Mouse (Mus musculus) fibroblast of lung, adult 2 months (primary cell): ENCODE results near the gene Pheta2.

ENCODE experiments used
- DNase-seq: peaks from one replicate; pipeline ENCODE4 v3.0.0-alpha.2; 2011; ENCODE audit warnings: low read depth

Gene Pheta2

GRCm38 (mm10) chr15:82338593-82339112 is at the start of gene Pheta2, which contains the start of the genes Naga and Smdt1:
Pheta2 (plus strand) TSS chr15:82338942.
Naga (minus strand) TSS chr15:82338925.
Smdt1 (plus strand) TSS chr15:82338959.
- peak; percentile 94 for DNase-seq

DNA sequence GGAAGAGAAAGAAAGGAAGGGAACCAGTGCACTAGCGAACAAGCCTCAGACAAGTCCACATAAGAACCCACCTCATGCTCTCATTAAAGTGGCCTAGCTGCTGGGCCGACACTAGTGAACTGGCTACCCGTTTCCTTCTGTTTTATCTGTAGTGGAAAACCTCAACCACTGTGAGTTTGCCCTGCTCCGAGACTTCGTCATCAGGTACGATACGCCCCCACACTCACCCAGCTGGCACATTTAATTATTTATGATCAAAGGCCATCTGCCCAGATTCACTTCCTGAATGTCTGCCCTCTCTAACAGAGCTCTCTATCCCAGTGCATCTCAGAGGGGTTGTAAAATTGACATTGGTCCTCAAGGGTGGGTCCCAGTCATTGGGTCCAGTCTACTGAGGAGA is 48.5 kb upstream of the Pheta2 start:
- DNase-seq: no peak

GRCm38 (mm10) chr15:82292851-82293250 is 45.9 kb upstream of the Pheta2 start:
- no peak for DNase-seq

GRCm38 (mm10) chr15:82293271-82293711 is 45.5 kb upstream of the Pheta2 start:
- no peak for DNase-seq

- no peak for DNase-seq
Observed at GRCm38 (mm10) chr15:82294059-82294458, 44.7 kb upstream of the Pheta2 start.

GRCm38 (mm10) chr15:82298764-82299561 is 39.8 kb upstream of the Pheta2 start, which contains the start of gene Wbp2nl:
Wbp2nl (plus strand) TSS chr15:82298954.
- no peak for DNase-seq

DNA sequence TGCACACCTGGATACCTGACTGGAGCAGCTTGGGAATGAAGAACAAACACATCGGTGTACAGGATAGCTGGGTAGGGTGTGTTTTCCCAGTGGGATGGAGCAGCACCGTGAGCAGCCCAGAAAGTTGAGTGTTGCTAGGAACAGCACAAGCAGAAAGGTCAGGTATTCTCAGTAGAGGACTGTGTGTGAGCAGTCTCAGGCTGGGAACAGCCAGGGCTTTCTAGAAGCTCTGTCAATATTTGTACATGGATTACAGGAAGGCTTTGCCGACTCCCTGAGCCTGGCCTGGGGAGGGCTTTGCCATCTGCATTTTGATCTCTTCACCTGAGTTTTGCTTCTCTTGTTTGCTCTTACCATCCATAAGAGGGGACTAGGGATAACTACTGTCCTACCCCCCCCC is 31.6 kb upstream of the Pheta2 start:
- no peak for DNase-seq

- DNase-seq: no peak
Observed at GRCm38 (mm10) chr15:82308416-82308815, 30.3 kb upstream of the Pheta2 start.

- DNase-seq: no peak
Observed at GRCm38 (mm10) chr15:82317839-82318238, 20.9 kb upstream of the Pheta2 start.

GRCm38 (mm10) chr15:82319613-82320012 is 19.1 kb upstream of the Pheta2 start:
- no peak for DNase-seq

DNA sequence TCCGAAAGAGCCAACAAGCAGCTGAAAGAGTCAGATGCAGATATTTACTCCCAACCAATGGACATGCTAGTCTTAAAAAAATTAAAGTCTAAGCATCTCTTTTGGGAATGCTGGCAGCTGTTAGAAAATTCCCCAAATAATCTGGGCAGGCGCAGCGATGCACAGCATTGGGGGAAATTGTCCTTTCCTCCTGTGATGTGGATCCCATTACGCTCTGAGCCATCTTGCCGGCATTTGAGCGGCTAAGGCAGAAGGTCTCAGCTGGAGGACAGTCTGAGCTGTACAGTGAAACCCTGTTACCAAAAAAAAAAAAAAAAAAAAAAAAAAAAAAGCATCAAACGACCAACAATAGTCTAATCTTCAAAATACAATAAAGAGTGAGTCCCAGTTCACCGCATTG is 16.5 kb upstream of the Pheta2 start:
- no peak for DNase-seq

DNA sequence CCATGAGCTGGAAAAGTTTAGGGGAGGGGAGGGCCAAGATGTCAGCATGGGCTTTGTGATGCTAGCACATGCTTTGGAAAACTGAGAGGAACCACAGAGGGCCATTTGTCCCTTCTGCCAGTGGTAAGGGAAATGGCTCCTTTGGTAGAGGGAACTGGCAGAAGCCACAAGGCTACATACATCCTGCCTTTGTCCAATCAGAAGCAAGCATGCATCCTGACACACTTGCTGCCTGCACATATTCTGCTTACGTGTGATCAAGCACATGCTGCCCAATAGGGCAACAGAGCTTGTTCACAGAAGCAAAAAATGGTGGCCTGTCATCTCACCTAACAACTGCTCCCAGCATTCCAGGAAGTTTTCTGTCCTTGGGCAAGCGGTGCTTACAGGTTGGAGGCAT is 13.4 kb upstream of the Pheta2 start:
- no peak for DNase-seq

- DNase-seq: no peak
Observed at GRCm38 (mm10) chr15:82335194-82335593, 3.5 kb upstream of the Pheta2 start.

DNA sequence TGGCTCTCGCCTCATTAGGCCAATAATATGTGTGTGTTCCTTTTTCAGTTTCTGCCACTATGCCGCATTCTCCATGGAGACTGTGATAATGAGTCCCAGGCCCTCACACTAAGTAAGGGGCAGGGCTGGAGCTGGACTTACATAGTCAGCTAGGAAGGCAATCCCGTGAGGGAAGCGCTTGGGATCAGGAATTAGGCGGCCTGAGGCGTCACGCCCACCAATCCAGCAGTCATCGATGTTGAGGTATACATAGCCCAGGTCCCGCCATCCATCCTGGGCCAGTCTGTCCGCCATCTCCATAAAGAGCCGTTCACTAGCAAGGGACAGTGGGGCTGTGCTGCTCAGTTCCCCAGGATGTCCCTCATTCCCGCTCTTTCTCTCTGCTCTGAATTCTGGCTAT is 2.1 kb upstream of the Pheta2 start:
- DNase-seq: no peak

GRCm38 (mm10) chr15:82337875-82338274 is 867 bp upstream of the Pheta2 start:
- no peak for DNase-seq

DNA sequence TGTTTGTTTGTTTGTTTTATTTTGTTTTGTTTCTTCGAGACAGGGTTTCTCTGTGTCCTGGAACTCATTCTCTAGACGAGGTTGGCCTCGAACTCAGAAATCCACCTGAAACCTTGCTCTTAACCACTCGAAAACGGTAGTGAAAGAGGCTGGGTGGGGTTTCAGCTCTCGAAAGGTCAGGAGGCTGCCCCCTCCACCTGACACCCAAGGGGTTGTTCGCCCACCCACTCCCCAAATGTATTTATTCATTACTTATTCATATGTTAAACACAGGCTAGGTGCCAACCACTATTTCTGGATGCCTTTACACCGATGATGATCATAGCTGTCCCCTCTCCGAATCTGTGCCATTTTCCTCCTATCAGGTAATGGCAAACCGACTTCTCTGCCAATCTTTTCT is 408 bp downstream of the Pheta2 start:
- DNase-seq: no peak

DNA sequence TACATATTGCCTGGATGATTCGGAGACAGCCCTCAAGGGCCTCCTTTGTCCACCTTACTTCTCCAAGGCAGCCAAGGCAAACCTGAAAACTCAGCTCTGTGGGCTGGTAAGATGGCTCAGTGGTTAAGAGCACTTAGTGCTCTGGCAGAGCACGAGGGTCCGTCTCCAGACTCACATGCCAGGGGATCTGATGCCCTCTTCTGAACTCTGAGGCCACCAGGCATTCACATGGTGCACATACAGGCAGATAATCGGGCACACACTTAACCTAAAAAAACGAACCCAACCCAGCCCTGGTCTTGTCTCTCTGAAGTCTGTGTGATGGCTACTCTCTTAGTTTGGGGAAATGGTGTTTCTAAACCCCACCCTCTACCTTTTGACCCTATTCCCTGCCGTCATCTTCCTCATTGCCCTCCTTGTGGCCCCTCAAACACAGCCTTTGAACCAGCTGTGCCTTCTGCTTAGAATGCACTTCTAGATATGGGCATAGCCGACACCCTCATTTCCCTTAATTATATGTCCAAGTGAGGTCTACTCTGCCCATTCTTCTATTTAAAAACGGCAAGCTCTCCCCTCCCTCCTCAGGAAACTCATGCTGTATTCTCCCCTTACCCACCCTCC is 1.0 kb downstream of the Pheta2 start:
- DNase-seq: no peak

GRCm38 (mm10) chr15:82340414-82341035 is 1.8 kb downstream of the Pheta2 start:
- DNase-seq: no peak

GRCm38 (mm10) chr15:82341036-82341501 is 2.3 kb downstream of the Pheta2 start:
- no peak for DNase-seq

DNA sequence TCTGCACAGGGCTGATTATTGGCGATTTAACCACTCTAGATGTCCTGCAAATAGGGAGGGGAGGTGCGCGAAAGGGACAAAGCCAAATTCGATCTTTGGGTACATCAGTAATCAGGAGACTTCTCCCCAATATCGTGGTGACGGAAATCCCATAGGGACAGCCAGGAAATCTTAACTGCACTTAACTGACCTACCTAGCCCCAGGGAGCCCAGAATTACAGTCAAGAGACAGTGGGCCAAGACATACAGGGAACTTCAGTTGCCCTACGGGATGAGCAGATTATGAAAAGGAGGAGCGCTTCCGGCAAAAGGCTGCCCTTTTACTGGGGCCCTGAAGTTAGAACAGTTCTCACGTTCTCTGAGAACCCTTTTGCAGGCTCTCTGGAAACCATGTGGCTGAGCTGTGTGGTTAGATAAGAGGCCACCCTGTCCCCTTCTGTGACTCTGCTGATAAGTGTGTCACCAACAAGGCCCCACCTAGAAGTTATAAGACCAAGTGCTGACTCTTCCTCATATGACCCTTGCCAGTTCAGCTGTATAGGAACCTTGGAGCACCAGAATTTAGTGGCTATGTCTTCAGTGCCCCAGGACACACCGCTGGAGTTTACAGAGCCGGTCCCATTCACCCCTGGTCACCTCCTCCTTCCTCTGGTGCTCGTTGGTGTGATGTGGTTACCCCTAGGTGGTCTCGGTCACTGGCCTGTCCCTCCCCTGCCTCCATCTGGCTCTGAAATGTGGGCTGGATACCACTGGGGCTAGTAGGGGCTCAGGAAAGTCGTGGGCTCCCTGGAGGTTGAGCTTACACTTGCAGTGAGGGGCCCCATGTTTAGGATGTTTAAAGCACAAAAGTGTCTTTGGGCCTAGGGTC is 3.2 kb downstream of the Pheta2 start:
- DNase-seq: no peak

DNA sequence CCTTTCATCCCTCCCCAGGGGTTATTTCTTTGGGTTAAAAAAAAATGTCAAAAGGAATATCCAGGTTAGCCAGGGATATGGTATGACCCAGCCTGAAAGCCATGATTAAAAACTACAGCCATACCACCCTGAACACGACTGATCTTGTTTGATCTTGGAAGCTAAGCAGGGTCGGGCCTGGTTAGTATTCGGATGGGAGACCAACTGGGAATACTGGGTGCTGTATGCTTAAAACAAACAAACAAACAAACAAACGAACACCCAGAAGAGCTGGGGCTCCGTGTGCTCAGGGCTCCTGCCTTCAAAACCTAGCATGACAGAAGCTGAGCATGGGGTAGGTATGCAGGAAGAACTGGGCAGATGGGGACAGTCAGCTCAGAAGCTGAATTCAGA is 3.8 kb downstream of the Pheta2 start:
- no peak for DNase-seq
